Mouse (Mus musculus): ENCODE results near the gene Fam71a.
"Not testable (repeated sequence)": the region's sequence is repeated elsewhere in the genome, so short reads cannot be mapped to it uniquely, and the experiment has no call there.

Gene Fam71a

GRCm38 (mm10) chr1:191181469-191182259, 17.0 kb upstream of the Fam71a start:
- DNase-seq (ENCODE audit: low spot score): no peak

DNA sequence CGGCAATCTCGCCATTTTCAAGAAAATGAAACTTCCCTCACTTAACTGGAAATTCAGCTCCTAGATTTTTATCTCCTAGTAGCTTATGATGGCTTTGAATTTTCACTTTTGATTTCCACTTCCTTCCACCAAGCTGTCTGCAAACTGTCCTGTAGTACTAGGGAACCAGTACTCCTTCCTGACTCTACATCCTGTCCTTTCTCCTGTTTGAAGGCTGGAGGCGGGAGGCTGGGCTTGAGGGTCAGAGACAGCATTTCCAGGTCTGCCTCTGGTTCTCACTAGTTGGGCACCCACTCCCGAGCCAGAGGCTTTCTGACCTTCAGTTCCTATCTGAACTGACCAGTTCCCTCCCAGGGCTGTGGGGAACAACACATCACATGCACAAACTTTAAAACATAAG, 15.8 kb upstream of the Fam71a start:
- DNase-seq (ENCODE audit: low spot score): no peak

GRCm38 (mm10) chr1:191179846-191180245, 15.2 kb upstream of the Fam71a start:
- no peak for DNase-seq (ENCODE audit: low spot score)

DNA sequence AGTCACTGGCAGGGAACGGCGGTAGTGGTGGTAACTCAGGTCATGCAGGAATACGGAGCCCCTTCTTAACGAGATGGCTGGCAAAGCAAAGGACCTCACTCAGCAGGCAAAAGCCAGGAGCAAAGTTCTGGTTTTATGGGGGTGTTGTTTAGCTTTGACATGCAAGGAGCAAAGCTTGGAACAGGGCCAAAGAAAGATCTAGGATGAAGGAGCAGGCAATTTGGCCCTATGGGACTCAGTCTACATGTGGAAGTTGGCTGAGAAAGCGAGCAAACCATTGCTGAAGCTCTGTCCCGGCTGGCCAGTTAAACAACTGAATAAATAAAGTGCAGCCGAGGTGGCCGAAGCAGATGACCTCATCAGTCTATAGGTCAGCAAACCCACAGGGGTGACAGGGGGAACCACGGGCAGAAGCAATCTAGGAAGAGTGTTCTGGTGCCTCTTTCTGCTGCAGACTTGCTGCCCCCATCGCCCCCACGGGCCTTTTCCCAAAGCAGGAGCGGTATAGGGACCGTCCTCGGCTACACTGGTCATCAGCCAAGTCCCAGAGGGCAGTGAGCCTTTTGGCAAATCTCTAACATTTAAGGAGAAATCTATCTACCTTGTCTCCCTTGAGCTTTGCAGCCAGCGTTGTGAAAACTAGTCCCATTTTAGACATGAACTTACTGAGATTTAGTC, 14.0 kb upstream of the Fam71a start:
- no peak for DNase-seq (ENCODE audit: low spot score)

- DNase-seq (ENCODE audit: low spot score): no peak
These were observed 12.3 kb upstream of the Fam71a start for GRCm38 (mm10) chr1:191176887-191177286.

DNA sequence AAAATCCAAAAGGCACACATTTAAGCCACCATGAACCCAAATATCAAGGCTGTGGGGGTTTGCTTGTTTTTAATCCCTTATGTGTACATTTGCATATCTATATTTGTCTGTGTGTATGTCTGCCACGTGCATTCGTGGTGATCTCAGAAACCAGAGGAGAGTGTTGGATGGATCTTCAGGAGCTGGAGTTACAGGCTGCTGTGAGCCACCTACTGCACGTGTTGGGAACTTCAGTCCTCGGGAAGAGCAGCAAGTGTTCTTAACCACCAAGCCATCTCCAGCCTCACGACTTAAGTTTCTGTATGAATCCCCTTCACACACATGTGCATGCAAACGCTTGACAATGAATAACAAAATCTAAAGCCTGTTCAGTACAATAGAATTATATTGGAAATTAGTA, 7.9 kb upstream of the Fam71a start:
- no peak for DNase-seq (ENCODE audit: low spot score)

DNA sequence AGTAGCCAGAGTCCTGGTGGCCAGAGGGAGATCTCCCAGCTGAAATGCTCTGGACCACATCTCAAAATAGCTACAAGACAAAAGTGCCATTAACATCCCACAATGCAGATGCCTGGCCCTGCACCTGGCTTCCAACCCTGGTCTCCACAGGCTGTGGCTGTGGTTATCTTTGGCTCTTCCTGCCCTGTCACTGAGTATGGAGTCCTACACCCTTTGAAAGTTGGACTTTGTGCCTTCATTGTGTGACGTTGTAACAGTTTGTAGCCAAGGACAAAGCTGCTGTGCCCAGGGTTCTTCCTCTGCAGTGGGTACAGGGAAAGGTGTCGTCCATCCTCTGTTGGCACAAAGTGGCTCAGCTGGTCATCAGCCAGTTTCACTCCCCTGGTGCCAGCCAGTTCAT, 5.8 kb upstream of the Fam71a start:
- no peak for DNase-seq (ENCODE audit: low spot score)

GRCm38 (mm10) chr1:191166189-191166588, 1.6 kb upstream of the Fam71a start:
- no peak for DNase-seq (ENCODE audit: low spot score)

GRCm38 (mm10) chr1:191154314-191154713, 10.3 kb downstream of the Fam71a start:
- DNase-seq (ENCODE audit: low spot score): no peak

DNA sequence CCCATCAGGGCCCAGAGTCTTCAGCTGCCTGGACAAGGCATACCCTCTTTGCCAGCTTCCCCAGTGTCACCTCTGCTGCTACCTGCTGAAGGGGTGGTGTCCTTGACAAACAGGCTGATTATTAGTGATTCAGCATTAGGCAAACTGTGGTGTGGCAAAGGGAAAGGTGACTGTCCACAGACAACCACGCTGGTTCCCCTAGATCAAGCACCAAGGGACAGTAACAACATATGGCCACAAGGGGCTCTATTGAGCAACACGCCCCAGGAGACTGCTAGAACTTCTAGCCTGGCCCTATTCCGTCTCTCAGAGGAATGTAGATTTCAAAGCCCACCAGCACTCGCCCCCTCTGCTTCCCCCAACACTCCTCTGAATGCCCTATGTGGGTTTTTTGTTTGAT, 11.6 kb downstream of the Fam71a start:
- DNase-seq (ENCODE audit: low spot score): no peak

DNA sequence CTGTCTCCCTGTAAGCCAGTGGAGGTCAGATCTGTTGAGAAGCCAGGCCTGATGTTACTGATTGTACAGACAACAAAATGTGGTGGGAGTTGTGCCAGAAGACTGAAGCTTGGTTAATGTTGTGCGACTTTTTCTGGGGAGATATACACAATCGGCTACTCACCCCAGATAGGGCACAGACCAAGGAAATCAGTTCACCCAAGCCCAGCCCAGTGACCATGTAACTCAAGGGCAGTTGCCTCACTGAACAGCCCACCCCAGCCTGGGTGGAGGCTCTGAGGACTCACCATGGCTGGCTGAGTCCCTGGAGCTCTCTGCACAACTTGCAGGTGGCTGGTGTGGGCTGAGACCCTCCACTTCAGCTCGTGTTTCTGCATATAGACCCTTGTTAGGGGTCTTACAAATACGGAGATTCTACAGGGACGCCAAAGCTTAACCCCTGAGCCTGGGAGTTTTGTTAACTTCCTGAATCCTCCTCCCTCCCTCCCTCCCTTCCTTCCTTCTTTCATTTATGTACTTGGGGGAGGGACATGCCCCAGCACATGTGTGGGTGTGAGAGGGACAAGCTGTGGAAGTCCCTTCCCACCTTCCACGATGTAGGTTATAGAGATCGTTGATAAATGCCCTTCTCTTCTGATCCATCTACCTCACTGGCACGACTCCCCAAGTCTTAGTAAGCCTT, 13.6 kb downstream of the Fam71a start:
- DNase-seq (ENCODE audit: low spot score): no peak

DNA sequence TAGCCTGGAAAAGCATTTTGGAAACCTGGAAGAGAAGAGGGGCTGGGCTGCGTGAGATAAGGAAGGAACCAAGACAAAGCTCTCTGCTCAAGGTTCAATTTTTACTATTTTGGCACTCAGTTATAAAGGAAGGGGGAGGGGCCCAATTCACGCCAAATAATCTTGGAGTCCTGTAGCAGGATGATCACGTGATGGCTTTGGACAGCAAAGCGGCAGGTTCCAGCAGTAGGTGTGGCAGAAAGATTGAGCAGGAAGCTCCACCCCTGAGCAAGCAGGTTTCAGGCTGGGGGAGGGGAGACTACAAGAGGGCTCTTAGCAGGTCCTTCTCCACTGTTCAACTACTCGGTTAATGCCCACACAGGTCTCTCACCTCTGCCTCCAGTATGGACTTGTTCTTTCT, 15.1 kb downstream of the Fam71a start:
- not testable (repeated sequence) for DNase-seq (ENCODE audit: low spot score)

GRCm38 (mm10) chr1:191140983-191141382, 23.6 kb downstream of the Fam71a start:
- DNase-seq (ENCODE audit: low spot score): no peak

GRCm38 (mm10) chr1:191138874-191139495, 25.6 kb downstream of the Fam71a start:
- no peak for DNase-seq (ENCODE audit: low spot score)

DNA sequence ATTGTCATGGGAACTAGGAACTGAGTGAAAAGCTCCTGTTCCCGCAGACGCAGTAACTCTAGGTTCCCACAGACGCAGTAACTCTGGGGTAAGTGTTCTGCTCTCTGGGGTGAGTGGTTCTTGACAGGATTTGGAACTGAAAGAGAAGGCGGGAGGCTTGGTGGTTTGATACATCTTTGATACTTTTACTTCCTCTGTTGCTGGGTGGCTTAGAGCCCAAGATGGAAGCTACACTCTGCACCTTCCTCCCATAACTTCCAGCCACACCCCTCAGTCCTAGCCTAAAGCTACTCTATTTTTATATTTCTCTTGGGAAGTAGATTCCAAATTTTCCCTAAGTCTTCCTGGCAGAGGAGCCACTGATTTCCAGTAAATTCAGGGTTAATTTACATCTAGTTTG, 26.2 kb downstream of the Fam71a start:
- no peak for DNase-seq (ENCODE audit: low spot score)

DNA sequence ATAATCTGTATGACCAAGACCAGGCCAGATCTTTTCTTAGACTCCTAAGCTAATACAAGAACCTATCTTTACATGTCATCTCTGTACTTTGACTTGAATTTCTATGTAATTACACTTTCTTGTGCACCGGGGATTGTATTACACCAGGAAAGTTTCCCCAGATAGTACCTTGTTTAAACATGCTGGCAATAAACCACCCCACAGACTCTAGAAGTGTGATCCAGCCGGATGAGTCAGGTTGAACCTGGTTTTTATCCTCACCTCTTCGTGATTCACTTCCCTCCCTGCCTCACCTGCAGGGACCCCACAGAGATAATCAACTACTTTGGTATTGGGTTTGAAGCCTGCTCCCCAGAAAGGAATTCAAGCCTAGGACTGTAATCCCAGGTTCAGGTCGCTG, 29.2 kb downstream of the Fam71a start:
- DNase-seq (ENCODE audit: low spot score): no peak

- no peak for DNase-seq (ENCODE audit: low spot score)
These were observed 31.7 kb downstream of the Fam71a start for GRCm38 (mm10) chr1:191132934-191133333.

- no peak for DNase-seq (ENCODE audit: low spot score)
These were observed 32.4 kb downstream of the Fam71a start for GRCm38 (mm10) chr1:191132240-191132639.

GRCm38 (mm10) chr1:191131692-191132091, 32.9 kb downstream of the Fam71a start:
- no peak for DNase-seq (ENCODE audit: low spot score)

DNA sequence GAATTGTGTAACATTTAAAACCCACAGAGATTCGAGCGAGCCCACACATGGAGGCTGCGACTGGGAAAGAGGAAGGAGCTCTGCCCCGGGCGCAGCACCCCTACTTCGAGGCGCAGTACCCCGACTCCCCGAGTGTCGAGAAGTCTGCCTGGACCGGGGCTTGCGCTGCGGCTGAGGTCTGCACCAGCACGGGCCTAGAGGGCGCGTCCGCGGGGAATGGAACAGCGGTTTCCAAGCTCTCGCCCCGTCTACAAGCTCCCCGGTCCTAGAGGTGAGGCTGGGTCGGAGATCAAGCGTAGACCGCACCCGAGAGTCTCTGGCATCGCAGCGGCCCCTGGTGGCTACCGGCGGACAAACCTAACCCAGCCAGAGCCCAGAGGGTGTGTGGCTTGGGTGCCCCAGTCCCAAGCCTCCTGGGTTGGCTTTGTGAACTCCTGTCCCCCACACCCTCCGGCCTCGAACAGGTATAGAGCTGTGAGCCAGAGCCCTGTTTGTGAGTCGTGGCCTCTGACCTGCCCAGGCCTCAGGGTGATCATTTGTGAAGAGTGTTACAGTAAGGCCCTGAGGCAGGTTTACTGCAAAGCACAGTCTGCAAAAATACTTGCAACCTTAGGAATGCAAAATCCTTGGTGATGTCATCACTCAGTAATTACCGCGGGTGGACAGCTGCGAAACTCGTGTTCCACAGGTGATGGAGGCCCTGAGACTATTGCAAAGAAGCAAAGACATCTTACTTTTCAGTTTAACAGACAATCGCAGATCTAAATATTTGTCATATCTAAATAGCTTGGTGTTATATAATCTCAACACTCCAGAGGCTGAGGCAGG, 38.6 kb downstream of the Fam71a start:
- DNase-seq (ENCODE audit: low spot score): no peak

- DNase-seq (ENCODE audit: low spot score): no peak
These were observed 40.3 kb downstream of the Fam71a start for GRCm38 (mm10) chr1:191124288-191124687.

DNA sequence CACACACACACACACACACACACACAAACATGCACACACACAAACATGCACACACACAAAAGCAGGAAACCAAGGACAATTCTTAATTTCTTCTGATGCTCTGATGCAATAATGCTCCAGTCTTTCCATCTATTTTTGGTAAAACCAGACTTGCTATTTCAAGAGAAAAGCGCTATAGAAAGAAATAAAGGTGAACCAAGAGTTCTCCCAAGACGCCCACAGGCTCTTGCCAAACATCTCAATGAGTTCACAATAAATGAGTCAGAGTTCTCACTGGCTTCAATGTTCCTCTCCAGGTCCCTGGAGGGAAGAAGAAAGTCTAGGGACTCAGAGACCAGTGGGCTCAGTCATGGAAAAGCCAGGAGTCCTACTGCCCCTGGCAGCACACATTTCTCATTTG, 40.9 kb downstream of the Fam71a start:
- no peak for DNase-seq (ENCODE audit: low spot score)

Data from urinary bladder, postnatal 10 days (tissue).